Mouse (Mus musculus) kidney, postnatal 14 days (tissue): Measurements from ENCODE around the gene Pptc7.
"Not testable (repeated sequence)": the region's sequence is repeated elsewhere in the genome, so short reads cannot be mapped to it uniquely, and the experiment has no call there.

Source experiments
- DNase-seq: peaks from one replicate; pipeline ENCODE4 v3.0.0; 2022; ENCODE audit warnings: mixed read lengths

Gene Pptc7

DNA sequence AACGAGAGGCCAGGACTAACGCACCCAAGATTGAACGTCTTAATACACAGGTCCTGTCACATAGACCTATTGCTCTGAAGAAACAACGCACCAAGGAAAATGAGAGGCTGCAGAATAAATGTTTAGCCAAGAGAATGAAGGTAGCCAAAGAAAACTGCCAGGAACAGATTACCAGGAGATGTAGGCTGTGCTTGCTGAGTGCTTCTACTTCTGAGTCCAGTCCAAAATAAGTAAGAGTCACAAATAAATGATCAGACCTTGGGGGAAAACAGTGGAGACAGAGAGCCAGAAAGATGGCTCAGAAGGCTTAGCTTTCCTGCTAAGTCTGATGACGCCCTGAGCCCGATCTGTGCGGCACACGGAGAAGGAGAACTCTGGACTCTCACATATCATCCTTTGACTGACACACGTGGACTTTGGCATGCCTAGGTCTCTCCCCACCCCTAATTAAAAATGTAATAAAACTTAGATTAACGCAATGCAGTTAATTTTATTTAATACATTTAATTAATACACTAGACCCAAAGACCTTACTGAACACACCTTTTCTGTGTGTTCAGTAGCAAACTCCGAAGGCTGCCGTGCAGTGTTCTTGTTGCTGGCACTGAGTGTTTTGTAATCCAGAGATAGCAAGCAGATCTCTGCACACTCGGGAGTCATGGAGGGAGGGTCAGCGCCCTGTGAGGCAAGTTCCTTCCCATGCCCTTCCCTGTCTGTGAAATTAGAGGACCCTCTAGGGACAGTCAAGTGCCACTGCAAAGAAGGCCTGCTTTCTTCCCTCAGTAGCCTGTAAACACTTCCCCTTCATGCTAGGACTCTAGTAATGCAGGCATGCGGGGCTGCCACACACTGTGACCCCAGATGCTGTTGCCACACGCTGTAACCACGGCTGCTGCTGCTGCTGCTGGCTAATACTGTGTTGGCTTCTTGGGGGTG, 18.9 kb downstream of the Pptc7 start:
- DNase-seq, result no peak

DNA sequence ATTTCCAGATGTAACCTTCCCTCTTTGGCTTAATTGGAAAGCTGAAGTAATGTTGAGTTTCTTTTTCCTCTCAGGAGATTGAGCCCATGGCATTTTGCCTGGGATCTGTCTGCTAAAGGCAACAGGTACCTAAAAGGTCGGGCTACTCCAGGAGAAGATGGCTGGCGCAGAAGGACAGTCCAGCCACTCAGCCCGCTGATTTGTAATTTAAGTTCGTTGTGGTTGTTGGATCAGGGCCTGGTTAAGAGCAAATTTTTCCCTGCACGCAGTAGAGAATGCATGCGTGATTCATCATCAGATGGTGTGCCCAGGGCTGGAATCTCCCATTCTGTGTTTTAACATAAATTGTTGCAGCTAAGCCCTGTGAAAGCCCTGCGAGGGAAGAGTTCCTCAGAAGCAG, 19.8 kb downstream of the Pptc7 start:
- no peak for DNase-seq

DNA sequence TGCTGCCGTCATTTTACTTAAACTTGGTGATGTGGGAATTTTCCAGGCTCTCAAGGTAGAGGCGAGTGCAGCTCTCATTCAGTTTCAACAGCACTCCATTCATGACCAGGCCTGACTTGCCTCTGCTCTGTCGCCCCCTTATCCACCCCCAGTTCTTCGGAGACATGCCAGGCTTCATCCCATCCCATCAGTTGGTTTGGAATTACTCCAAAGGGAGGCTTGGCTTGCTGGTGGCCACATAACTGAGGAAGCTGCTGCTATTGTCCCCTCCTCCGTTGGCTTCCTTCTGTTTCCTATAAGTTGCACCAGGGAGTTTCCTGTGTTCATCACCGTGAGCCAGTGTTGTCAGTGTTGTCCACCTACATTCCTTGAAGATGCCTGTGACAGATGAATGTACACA, 20.4 kb downstream of the Pptc7 start:
- DNase-seq, result no peak

DNA sequence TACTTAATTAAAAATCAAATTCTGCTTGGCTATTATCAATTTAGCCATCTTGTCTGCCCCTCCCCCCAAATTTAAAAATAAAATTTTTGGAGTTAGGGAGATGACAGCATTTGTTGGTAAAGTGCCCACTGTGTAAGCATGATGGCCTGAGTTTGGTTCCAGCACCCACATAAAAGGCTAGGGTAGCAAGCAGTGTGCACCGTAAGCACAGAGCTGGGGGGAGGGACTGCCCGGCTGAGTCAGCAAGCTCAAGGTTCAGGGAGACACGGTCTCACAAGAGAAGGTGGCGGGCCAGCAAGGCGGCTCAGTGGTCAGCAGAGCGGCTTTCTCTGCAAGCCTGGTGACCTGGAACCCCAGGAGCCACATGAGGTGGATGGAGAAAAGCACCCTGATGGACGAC, 21.3 kb downstream of the Pptc7 start:
- DNase-seq, result peak; percentile 59

DNA sequence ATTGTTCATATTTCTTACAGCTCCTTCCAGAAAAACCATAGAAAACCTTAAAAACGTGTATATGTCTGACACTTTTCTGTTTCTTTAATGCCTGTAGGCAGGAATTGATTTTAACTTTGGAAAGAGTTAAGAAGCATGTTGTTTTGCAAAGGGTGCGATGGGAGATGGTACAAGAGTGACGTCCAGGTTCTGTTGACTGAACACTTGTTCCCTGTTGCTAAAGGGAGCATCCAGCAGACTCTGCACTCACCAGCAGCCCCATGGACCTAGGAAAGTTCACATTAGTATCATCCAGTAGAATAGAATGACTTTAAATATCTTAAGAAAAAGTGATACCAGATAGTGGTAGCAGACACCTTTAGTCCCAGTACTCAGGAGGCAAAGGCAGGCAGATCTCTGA, 22.4 kb downstream of the Pptc7 start:
- DNase-seq, result no peak

DNA sequence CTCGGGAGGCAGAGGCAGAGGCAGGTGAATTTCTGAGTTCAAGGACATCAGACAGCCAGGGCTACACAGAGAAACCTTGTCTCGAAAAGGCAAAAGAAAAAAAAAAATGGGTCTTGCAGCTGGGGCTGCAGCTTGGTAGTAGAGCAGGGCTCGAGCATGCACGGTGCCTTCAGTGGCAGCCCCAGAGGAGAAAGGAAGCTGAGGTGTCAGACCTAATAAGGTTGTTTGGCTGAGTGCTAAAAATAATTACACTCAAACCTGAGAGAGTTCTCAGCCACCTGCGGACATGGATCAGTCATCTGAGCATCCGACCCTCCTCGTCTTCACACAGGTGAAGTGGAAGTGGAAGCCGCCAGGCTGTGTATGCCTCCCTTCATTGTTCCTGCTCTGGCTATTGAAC, 26.5 kb downstream of the Pptc7 start:
- no peak for DNase-seq

DNA sequence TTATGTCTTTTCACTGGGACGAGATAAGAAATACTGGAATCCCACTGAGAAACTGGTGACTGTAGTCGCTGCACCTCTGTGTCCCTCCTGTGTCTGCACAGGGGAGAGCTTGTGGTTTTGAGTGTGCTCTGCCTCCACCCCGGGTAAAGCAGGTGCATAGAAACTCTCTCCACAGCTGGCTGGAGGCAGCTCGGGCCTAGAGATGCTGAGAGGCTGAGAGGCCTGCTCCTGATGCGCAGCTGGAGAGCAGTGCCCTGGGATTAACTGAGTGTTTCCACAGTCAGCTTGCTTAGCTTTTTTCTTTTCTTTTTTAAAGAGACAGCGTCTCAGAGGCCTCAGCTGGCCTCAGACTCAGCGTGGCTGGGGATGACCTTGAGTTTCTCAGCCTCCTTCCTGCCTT, 27.5 kb downstream of the Pptc7 start:
- no peak for DNase-seq

DNA sequence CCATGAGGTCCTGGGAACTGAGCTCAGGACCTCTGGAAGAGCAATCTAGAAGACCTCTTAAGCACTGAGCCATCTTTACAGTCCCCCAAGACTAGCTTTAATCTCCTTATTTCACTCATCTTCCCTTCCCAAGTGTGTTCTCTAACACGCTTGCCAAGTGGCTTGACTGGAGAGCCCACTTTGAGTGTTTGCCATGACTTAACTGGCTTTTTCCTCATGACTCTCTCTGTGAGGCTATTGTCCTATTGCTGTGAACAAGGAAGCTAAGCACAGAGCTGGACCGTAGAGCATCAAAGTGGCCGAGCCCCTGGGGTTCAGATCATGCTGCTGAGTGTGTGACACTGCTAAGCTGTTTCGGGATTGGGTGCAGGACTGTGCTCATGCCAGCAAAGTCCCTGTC, 28.2 kb downstream of the Pptc7 start:
- DNase-seq, result no peak

DNA sequence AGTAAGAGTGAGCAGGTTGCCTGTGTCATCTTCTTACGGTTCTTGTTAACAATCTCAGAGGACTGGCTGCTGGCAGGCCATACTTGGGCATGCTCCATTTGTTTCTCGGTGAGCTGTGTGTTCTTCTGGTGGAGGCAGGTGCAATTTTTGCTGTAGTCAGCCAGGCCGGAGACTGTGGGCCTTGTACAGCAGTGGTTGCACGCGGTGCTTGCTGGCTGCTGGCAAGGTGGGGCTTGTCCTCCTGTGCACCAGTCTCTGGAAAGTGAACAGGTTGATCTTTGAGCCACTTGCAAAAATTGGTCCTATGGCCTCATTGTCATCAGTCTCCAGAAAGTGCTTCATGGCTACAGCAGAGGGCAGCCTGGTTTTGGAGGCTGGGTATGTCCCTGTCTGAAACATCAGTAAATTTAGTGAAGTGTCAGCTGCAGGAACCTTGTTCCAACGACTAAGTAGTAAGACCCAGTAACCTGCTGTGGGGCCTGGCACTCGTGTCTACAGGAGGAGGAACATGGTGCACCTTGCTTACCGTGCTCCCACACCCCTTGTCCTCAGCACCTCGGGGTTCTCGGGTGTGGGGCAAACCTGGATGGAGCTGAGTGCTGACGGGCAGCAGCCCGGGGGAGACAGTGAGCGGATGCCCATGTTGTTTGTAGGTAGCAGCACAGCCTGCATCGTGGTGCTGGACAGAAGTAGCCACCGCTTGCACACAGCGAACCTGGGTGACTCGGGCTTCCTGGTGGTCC, 28.9 kb downstream of the Pptc7 start:
- DNase-seq, result peak; percentile 55

DNA sequence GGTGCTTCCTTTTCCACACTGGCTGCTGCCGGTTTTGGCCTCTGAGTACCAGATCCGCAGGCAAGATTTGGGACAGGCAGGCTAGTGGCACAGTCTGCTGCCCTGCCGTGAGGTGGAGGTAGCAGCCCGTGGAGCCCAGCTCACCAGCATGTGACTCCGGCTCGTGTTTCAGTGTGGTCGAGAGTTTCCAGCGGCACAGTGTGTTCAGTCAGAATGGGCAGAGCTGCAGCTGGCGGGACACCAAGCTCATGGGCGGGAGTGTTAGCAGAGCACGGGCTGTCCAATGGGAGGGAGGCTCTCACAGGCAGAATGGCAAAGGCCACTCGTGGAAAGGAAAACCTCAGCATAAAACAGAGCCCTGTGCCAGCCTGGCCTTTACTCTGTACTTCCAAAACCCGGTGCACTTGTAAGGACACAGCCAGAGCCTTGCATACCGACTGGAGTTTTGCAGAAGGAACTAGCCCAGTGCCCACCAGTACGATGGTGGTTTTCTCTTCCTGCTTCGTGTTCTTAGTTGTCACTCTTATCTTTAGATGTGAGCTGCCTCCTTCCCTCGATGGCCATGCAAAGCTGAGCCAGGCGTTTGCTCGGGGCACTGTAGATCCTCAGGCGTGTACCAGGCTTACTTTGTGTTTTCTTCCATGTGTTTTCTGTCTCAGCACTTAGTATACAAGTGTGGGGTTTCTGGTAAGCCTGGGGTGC, 31.0 kb downstream of the Pptc7 start:
- DNase-seq, result peak; percentile 95

DNA sequence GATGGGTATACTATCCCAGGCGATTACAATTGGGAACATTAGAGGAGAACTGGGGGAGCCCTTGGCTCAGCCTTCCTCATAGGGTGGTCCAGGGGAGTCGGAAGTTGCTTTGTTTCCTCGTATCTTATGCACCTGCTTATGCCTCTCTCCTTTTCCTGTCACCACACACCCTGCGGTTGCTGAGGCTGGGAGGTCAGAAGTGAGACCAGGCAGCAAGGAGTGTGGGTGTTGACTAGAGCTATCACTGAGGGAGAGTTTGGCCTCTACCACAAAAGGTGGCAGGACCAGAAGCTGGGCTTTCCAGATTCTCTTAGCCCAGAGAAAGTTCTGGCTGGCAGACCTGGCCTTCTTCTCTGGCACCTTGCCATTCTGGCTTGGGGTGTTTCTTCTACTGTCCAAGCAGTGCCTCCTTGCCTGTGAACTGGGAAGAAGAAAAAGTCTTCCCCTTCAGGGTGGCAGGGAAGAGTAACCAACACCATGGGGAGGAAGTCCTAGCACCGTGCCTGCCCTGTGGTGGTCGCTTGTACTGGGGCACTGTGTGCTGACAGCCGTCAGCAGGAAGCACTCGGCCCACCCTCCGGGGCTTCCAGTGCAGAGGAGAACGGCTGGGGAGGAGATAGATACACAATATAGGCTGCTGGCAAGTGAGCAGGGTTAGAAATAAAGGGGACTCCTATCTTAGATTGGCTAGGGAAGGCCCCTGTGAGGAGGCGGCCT, 33.3 kb downstream of the Pptc7 start:
- DNase-seq, result no peak

DNA sequence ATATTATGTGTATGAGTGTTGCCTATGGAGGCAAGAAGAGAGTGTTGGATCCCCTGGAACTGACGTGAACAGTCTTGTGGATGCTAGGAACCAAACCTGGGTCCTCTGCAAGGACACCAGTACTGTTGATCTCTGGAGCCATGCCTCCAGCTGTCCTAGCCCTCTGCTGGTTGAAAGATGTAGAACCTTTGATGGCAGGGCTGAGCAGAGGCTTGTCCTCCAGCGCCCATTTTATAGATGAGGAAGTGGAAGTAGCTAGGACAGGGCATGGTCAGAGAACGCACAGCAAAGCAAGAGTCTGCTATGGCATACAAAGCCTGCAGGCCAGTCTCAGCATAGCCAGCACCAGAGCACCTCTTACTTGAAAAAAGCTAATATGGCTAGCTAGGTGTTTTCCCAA, 33.9 kb downstream of the Pptc7 start:
- DNase-seq, result no peak

DNA sequence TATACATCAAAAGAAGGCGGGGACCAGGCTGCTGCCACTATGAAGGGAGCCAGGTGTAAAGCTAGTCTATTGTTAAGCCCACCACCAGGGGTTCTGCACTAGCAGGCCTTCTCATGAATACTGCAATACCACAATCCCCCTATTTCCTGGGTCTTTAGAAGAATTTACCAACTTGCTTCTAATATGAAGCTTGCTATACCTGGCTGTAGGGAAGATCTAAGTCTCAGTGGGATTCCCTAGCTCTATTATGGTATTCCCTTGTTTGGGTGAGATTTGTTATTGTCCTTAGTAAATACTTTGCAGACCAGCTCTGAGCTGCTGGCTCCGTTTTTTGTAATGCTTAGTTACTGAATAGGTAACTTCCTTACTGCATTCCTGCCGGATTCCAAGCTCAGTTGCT, 34.8 kb downstream of the Pptc7 start:
- DNase-seq, result not testable (repeated sequence)

DNA sequence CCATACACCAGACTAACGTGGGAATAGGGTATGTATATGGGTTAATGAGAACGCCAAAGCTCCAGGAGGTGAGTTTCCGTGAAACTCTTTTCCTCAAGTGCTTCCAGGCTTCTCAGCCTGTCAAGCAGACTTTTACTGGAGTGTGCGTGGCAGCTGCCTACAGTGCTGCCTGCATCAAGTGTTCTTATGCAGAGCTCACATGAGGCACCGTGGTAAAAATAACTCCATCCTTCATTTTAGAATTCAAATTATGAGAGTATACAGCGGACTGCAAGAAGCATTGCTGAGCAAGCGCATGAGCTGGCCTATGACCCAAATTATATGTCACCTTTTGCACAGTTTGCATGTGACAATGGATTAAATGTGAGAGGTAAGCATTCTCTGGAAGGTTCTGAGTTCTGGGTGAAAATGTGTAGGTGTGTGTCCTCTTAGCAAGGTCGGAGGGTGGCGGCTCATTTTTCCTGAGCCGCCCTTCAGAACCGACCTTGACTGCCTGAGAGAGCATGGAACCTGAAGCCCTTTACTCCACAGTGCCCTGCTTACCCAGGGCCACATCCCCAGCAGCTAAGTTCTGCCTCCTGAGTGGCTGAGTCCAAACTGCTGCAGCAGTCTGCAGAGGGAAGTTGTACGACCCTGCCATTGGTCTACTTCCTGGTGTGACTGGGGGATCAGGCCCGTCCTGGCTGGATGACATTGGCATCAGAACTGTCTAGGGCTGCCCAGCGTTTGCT, 35.5 kb downstream of the Pptc7 start:
- DNase-seq, result no peak

DNA sequence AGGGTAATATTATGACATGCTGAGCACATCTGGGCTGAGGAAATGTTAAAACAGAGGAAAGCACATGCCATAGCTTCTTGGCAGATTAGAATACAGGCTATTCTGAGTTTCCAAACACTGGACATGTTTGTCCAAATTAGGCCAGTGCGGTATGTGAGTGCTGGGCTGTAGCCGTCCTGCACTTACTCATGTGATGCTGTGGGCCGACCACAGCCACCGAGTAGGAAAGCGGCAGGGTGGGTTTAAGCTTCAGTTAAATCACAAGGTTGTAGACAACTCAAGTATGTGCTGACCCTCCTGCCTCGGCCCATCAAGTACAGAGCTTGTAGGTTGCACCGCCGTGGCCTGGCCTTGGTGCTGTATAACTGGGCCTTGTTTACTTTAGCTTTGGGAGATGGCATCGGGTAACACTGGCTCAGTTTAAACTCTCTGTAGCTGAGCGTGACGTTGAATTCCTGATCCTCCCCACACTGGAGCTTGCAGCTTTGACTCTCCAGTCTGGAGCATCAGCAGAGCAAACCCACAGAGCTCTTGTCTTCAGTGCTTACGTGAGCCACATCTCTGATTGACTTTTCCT, 36.1 kb downstream of the Pptc7 start:
- DNase-seq, result no peak

DNA sequence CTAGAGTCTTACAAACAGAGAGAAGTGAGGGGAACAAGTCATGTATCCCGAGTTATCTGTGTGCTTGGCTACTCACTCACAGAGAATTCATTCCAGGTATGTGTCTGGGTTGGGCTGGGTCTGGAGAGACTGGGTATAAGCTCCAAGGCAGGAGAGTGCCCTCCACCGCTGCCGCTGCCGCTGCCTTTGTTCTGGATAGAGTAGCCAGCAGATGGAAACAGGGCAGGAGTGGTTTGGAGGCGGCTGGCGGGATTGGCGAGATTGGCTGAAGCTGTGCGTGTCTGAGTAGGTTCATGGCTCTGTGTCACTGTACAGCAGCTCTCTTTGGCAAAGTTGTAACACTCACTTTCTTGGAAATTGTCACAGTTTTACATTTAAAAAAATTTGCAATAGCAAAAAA, 39.4 kb downstream of the Pptc7 start:
- DNase-seq, result no peak

DNA sequence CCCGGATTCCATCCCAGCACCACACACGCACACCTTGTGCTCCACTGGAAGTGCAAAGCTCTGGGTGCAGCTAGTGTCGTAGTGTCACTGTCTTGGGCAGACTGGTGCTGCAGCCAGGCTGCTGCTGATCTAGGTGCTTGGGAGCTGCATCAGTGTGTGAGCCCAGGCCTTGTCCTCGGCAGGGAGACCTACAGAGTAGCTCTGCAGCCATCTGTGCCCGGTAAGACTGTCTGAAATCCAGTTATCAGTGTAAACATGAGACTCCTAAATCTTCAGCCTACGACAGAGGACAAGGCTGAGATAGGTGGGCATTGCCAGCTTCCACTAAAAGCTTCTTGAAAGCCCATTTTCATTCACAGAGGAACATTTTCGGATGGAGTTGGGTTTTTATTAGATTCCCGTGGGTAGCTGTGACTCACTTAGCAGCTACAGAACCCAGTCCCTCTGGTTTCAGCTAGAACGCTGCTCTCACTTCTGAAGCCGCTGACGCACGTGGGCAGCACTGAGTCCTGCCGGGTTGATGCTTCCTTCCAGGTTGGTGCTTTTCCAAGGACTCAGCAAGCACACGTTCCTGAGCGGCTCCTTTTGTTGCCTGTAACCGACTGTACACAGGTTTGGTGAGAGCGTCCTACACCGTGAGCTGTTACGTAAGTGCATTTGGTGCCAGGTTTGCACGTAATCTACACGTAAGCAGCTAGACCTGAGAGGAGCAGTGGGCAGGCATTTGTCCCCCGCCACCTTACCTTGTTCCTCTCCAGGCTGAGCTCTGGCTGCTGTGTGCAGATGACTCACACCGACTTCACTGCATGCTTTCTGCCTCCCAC, 40.7 kb downstream of the Pptc7 start:
- no peak for DNase-seq

DNA sequence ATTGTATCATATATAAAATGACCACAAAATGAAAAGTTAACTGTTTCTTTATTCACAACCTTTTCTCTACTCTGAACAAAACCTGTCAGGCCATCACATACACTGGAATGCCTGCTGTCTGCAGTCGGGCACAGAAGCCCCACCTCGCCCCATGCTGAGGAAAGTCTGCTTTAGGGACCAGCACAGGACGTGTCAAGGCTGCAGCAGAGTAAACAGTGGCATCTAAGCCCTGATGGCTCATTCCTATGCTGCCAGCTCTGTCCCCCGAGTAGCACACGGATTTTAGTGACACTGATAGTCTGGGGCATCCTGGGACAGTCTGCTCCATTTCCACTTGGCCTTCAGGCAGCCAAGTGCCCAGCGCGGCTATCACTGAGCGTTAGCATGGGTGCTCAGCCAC, 41.3 kb downstream of the Pptc7 start:
- DNase-seq, result no peak

DNA sequence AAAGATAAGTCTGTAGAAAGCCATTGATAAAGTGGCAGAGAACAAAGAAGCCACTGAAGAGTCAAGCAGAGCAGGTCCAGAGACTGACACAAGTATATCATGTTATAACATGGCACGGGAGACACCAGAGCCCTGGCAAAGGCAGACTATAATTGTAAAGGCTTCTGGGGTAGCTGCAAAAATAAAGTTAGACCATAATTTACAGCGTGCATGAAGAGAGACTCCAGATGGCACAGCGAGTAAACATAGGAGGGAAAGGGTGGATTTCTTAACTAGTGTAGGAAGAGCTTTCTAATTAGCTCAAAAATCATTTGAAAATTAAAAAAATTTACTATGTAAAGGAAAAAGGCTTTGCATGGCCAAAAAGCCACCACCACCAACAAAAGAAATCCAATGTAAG, 43.1 kb downstream of the Pptc7 start:
- DNase-seq, result no peak

DNA sequence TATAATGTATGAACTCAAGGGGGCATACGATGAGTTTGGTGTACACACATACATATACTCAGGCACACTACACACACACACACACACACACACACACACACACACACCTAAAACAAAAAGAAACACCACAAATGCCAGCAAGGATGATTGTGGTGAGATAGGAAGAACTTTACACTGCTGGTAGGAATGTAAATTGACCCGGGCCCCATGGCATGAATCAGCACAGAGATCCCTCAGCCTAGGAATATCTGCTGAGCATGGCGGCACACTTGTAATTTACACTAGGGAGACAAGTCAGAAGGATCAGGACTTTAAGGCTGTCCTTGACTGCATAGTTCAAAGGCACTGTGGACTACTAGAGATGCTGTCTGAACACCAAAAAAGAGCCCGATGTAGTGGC, 46.1 kb downstream of the Pptc7 start:
- DNase-seq, result no peak

DNA sequence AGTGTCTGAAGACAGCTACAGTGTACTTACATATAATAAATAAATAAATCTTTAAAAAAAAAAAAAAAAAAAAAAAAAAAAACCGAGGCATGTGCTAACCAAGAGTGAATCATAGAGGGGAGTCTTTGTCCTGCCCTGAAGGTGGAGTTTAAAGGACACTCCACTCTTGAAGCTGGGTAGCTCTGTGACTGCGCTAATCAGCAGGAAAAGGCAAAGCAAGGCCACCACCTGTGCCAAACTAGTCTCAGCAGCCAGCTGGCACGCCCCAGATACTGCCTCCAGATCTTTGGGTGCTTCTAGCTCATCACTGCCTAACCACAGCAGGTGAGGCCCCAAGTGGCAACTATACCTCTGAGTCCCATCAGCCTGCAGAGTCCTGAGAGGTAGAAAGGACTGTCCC, 50.5 kb downstream of the Pptc7 start:
- no peak for DNase-seq
